Mouse (Mus musculus): ENCODE data around the gene Sned1. TPM values are rescaled to one million over a fixed set of nuclear protein-coding genes. Genes with fewer than 3 reads are reported as not detected.
"Not testable (repeated sequence)": the region's sequence is repeated elsewhere in the genome, so short reads cannot be mapped to it uniquely, and the experiment has no call there.

The Sned1 gene
- polyA plus RNA-seq, 1 experiment from 2014 or later: 3.7 TPM

DNA sequence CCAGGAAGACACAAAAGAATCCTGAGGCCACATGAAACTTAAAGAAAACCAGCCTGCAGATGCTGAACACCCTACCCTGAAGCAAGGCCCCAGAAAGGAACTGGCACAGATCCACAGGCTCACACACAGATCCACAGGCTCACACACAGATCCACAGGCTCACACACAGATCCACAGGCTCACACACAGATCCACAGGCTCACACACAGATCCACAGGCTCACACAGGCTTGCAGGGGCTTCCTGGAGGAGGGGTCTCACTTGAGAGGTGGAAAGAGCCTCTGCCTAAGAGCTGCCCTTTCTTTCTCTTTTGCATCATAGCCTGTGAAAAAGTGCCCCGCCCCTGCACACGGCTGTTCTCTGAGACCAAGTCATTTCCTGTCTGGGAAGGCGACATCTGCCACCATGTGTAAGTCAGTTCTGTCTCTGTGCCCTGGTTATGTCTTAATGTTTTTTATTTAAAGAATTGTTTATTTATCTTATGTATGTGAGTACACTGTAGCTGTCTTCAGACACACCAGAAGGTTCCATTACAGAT lies 54.1 kb downstream of the Sned1 start:
- no peak overlapping the region for H3K4me3 ChIP-seq
- WGBS: 72% methylated on average over 3 of the region's 3 CpGs
- no peaks in the 10 kb centered on the region for H3K4me1 ChIP-seq
- H3K36me3 ChIP-seq: no peaks in the 10 kb centered on the region
- ATAC-seq (replicated peaks): no peak
- H3K27ac ChIP-seq (replicated peaks): no peak overlapping the region
- H3K4me2 ChIP-seq (replicated peaks): no peak overlapping the region
- H3K9me3 ChIP-seq: no peaks in the 10 kb centered on the region
- no peaks in the 10 kb centered on the region for H3K27me3 ChIP-seq
- no peak overlapping the region for H3K9ac ChIP-seq (replicated peaks)

DNA sequence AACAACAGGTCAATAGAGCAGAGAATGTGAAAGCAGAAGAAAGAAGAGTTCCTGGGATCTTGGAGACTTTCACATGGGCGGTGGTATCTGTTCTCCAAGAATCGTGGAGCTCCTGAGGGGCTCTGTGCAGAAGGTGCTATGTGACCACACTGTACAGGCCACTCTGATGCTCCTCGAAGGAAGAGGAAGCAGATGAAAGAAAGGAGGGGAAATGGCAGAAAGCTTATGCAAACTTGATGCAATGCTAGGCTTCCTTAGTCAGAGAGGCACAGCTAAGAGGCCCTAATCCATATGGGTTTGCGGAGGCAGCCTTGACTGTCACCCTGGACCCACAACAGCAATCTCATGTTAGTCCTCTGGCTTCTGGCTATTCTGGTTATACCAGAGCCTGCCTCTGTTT lies 55.3 kb downstream of the Sned1 start:
- H3K27me3 ChIP-seq: no peaks in the 10 kb centered on the region
- no peak overlapping the region for H3K9ac ChIP-seq (replicated peaks)
- H3K4me3 ChIP-seq: no peak overlapping the region
- H3K4me2 ChIP-seq (replicated peaks): no peak overlapping the region
- no peak overlapping the region for H3K27ac ChIP-seq (replicated peaks)
- no peaks in the 10 kb centered on the region for H3K9me3 ChIP-seq
- WGBS: 83% methylated on average over 4 of the region's 4 CpGs
- no peak for ATAC-seq (replicated peaks)
- no peaks in the 10 kb centered on the region for H3K4me1 ChIP-seq
- 0 out of 2 replicates have a peak, but pooled peaks cover 1% of the 10 kb centered on the region for H3K36me3 ChIP-seq

DNA sequence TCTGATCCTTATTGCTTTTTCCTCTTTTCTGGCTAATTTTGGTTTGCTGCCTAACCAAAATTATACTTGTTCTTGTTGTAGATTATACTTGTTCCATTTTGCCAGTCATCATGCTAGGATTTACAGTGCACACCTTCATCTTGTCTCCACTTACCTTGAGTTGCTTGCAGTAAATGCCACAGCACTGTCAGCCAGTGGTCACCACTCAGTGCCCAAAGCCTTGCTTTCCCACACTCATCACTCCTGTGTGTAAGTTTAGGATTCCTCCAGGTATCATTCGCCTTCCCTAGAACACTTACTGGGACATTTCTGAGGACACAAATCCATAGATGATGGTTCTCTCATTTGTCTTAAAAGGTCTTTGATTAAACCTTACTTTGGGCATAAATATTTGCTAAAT lies 56.0 kb downstream of the Sned1 start:
- WGBS: 91% methylated on average over 1 of the region's 1 CpGs
- peaks cover 7% of the 10 kb centered on the region for H3K36me3 ChIP-seq
- no peaks in the 10 kb centered on the region for H3K9me3 ChIP-seq
- H3K4me3 ChIP-seq: no peak overlapping the region
- H3K9ac ChIP-seq (replicated peaks): no peak overlapping the region
- no peaks in the 10 kb centered on the region for H3K27me3 ChIP-seq
- no peak overlapping the region for H3K4me2 ChIP-seq (replicated peaks)
- ATAC-seq (replicated peaks): no peak
- no peaks in the 10 kb centered on the region for H3K4me1 ChIP-seq
- H3K27ac ChIP-seq (replicated peaks): no peak overlapping the region

DNA sequence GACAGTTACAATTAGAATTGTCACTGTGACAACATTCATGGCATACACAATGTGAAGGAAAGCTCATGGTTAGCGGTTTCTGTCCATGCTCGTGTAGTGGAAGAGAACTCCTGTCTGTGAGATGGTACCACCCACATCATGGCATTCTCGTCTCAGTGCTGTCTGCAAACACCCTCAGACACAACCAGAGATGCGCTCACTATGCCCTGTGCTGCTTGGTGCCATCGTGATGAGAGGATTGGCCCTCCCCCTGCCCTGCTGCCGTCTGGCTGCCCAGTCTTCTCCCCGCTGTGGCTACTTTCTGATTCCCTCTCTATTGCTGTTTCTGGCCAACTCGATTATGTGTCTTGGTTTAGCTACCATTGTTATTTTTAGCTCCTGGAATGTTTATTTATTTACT lies 56.4 kb downstream of the Sned1 start:
- H3K36me3 ChIP-seq: peaks cover 12% of the 10 kb centered on the region
- no peaks in the 10 kb centered on the region for H3K27me3 ChIP-seq
- H3K4me2 ChIP-seq (replicated peaks): no peak overlapping the region
- H3K27ac ChIP-seq (replicated peaks): no peak overlapping the region
- H3K4me3 ChIP-seq: no peak overlapping the region
- WGBS: 79% methylated on average over 8 of the region's 8 CpGs
- H3K9me3 ChIP-seq: no peaks in the 10 kb centered on the region
- ATAC-seq (replicated peaks): no peak
- H3K4me1 ChIP-seq: no peaks in the 10 kb centered on the region
- no peak overlapping the region for H3K9ac ChIP-seq (replicated peaks)

DNA sequence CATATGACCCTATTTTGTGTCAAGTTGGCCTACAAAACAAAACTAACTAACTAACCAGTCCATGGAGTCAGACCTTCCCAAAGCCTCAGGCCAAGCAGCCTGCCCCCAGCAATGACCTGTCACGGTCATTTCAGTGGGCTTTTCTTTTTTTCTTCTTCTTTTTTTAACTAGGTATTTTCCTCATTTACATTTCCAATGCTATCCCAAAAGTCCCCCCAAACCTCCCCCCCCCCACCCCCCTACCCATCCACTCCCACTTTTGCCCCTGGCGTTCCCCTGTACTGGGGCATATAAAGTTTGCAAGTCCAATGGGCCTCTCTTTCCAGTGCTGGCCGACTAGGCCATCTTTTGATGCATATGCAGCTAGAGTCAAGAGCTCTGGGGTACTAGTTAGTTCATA lies 58.9 kb downstream of the Sned1 start:
- not testable (repeated sequence) for H3K9ac ChIP-seq (replicated peaks); H3K27ac ChIP-seq (replicated peaks); H3K9me3 ChIP-seq; H3K4me1 ChIP-seq; H3K4me2 ChIP-seq (replicated peaks); H3K27me3 ChIP-seq; H3K4me3 ChIP-seq
- 0 out of 2 replicates have a peak, but pooled peaks have one; percentile 13 for ATAC-seq (replicated peaks)
- WGBS: 80% methylated on average over 3 of the region's 3 CpGs
- peaks cover 26% of the 10 kb centered on the region for H3K36me3 ChIP-seq

DNA sequence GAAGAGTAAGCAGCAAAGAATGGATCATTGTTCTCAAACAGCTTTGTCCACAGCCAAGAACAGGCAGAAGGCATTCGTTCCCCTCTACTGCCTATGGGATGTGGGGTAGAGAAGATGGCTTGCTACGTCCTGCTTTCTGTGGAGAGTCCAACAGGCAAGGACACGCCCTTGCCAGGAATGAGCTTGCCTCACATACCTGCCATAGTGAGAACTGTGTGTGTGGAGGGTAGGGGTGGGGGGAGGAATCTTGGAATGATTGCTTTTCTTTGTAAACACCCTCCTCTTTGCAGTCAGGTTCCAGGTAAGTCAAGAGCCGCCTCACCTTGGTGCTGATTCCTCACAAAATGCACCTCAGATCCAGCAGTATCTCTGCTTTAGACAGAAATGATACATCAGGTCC lies 64.2 kb downstream of the Sned1 start:
- no peak overlapping the region for H3K4me3 ChIP-seq
- H3K9ac ChIP-seq (replicated peaks): no peak overlapping the region
- H3K27ac ChIP-seq (replicated peaks): no peak overlapping the region
- H3K4me2 ChIP-seq (replicated peaks): no peak overlapping the region
- peaks cover 64% of the 10 kb centered on the region for H3K36me3 ChIP-seq
- 92% methylated on average over 4 of the region's 4 CpGs for WGBS
- H3K9me3 ChIP-seq: no peaks in the 10 kb centered on the region
- H3K27me3 ChIP-seq: no peaks in the 10 kb centered on the region
- no peak for ATAC-seq (replicated peaks)
- H3K4me1 ChIP-seq: peaks cover 11% of the 10 kb centered on the region

DNA sequence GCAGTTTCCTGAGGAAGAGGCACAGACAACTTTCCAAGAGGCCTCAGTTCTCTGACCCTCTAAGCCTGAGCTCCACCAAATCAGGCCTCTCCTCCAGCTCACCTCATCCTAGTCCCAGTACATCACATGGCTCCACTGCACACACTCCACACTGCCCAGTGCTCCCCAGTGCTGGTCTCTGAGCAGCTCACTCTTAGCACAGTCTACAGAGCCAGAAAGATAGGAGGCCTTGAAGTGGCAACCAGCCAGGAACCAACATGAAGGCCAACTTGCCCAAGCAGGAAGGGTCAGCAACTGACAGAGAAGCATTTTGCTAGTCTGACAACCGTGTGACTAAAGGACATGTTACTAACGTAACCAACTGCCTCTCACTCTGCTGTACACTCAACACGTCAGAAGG lies 64.9 kb downstream of the Sned1 start:
- H3K27me3 ChIP-seq: no peaks in the 10 kb centered on the region
- peaks cover 64% of the 10 kb centered on the region for H3K36me3 ChIP-seq
- WGBS: 81% methylated on average over 3 of the region's 3 CpGs
- H3K4me1 ChIP-seq: peaks cover 17% of the 10 kb centered on the region
- no peak overlapping the region for H3K9ac ChIP-seq (replicated peaks)
- H3K4me2 ChIP-seq (replicated peaks): no peak overlapping the region
- H3K9me3 ChIP-seq: no peaks in the 10 kb centered on the region
- no peak overlapping the region for H3K4me3 ChIP-seq
- no peak overlapping the region for H3K27ac ChIP-seq (replicated peaks)
- ATAC-seq (replicated peaks): no peak

DNA sequence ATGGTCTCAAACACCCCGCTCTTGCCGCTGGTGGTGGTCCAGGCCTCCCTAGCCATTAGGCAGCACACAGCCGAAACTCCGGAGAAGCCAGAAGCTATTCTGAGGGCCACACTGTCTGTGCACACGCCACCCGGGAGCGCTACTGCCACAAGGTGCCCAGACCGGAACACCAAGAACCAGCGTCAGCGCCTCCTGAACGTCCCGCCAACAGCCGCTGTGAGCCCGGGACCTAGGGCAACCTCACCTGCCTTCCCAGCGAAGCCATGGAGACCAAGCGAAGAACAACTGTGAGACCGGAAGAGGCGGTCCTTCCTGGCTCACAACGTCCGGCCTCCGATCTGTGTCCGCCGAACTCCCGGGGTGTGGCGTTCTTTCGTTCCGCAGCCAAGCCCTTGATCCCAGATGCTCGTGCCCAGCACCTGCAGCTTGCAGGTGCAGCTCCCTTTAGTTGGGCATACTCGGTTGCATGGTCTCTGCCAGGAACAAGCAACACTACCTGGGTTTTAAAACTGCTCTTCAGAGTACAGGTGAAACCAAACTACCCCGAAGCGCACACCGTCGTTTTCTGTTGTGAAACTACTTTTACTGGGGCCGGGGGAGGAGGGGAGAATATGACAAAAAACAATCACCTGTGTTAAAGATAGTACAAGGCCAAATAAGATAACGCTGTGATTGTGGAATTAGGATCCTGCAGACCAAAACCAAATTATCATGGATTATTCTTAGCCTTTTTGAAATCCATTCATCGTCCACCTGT lies 70.1 kb downstream of the Sned1 start, which contains the start of gene Mterf4:
Gene Mterf4, minus strand, starts transcription at position 335 of the 757 bp plus-strand sequence.
- Histone ChIP-seq H3K27ac (replicated peaks) (no peak within 1 kb of the TSS; the same call in 1 of the 2 replicates), H3K4me3 (peak within 1 kb of the TSS; percentile 56), H3K9ac (replicated peaks) (peak within 1 kb of the TSS; percentile 72), H3K27me3 (no peaks in the 10 kb centered on the region), H3K4me1 (peaks cover 24% of the 10 kb centered on the region), H3K4me2 (replicated peaks) (peak within 1 kb of the TSS; percentile 74), H3K36me3 (peaks cover 37% of the 10 kb centered on the region), H3K9me3 (no peaks in the 10 kb centered on the region)
- 7% methylated on average over 36 of the region's 36 CpGs for WGBS
- ATAC-seq (replicated peaks): peak; percentile 94

DNA sequence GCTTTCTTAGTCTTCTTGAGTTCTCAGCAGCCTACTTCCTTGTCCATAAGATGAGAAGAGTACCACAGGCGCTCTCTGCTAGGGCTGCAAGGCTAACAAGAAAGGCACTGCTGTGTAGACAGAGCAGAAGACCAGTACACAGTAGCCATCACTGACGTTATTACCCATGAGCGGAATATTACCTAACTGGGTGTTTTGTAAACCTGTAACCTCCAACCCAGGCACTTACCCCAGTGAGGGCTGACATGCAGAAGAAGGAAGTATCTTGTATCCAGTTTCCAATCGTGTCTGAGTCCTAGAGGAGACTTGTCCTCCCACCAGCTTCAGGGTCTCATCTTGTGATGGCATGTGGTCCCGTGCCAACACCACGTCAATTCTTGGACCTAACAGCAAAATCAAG lies 88.3 kb downstream of the Sned1 start:
- Histone ChIP-seq H3K27me3 (no peaks in the 10 kb centered on the region), H3K9me3 (no peaks in the 10 kb centered on the region), H3K4me1 (no peaks in the 10 kb centered on the region), H3K4me2 (replicated peaks) (no peak overlapping the region), H3K4me3 (no peak overlapping the region), H3K9ac (replicated peaks) (no peak overlapping the region), H3K27ac (replicated peaks) (no peak overlapping the region), H3K36me3 (peaks cover 40% of the 10 kb centered on the region)
- no peak for ATAC-seq (replicated peaks)
- WGBS: 92% methylated on average over 6 of the region's 6 CpGs

DNA sequence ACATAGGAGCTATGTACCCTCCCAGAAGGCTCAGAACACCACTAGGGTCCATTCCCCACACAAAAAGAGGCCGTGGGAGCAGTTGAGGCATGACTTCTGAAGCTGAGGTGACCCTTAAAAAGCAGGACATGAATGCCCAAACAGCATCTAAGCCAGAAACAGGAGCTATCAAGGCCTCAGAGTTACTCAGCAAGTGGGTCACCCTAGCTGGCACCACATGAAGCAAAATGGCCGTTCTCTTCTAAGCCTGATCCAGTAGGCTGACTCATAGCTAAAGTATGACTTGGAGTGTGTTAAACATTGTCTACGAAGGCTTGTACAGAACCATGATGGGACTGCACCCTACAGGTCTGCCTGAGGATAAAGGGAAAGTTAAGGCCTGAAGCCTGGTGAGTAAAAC lies 90.8 kb downstream of the Sned1 start:
- peaks cover 22% of the 10 kb centered on the region for H3K36me3 ChIP-seq
- WGBS: 89% methylated on average over 3 of the region's 3 CpGs

DNA sequence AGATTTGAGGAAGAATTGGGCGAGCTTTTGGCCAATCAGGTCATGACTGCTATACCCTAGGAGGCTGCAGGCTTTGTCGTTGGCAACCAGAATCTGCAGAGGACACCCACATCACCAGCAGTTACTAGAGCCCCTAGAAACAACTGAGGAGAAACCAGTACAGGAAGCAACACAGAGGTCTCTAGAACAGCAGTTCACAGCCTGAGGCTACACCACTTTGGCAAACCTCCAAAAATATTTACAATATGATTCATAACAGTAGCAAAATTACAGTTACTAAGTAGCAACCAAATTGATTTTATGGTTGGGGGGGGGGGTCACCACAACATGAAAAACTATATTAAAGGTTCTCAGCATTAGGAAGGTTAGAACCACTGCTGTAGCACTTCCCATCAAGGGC lies 99.0 kb downstream of the Sned1 start:
- Histone ChIP-seq H3K4me1 (no peaks in the 10 kb centered on the region), H3K9me3 (no peaks in the 10 kb centered on the region), H3K9ac (replicated peaks) (no peak overlapping the region), H3K4me3 (no peak overlapping the region), H3K27ac (replicated peaks) (no peak overlapping the region), H3K36me3 (0 out of 2 replicates have a peak, but pooled peaks cover 3% of the 10 kb centered on the region), H3K27me3 (no peaks in the 10 kb centered on the region), H3K4me2 (replicated peaks) (no peak overlapping the region)
- 85% methylated on average over 2 of the region's 2 CpGs for WGBS
- no peak for ATAC-seq (replicated peaks)

More for the DNA sequence above, 90.8 kb downstream of the Sned1 start:
- Histone ChIP-seq H3K27ac (replicated peaks) (no peak overlapping the region), H3K4me3 (no peak overlapping the region), H3K9ac (replicated peaks) (no peak overlapping the region), H3K4me1 (no peaks in the 10 kb centered on the region), H3K4me2 (replicated peaks) (no peak overlapping the region), H3K27me3 (no peaks in the 10 kb centered on the region), H3K9me3 (no peaks in the 10 kb centered on the region)
- ATAC-seq (replicated peaks): no peak

DNA sequence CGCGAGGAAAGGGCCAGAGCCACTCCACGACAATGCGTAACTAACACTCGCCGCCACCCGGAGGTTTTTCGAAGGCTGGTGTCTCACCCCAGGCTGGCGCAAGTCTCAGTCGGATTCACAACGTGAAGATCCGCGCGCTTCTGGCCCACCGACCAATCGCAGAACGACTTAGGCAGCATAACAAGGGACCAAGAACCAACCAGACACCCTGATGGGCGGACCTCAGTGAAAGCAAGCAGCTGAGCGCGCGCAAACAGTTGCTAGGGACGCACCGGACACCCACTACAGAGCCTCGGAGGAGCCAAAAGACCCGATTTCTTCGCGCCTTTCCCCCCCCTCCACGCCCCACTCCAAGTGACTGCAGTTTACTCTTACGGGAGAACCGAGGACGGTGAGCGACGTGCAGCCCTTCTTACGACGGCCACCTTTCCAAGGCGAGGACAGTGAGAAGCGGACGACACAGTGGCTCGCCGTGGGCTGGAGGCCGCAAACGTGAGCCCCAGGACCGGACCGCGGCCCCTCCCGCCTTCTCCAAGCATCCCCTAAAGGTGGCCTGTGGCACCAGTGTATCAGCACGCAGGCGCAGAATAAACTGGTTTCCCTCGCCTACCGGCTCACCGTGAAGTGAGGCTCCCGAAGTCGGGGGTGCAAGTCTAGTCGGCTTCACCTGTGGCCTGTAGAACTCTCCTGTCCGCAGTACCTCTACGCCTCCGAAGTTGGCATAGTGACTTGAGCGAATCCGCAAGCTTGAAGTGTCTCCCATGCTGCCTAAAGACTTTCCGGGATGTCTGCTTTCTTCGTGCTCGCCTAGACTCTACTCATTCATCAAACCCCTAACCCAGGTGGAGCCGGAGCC lies 107.2 kb downstream of the Sned1 start, which contains the start of the genes Ppp1r7 and Pask:
Gene Ppp1r7, plus strand, starts transcription at position 207 of the 856 bp plus-strand sequence.
Gene Pask, minus strand, starts transcription at position 835 of the 856 bp plus-strand sequence.
- Histone ChIP-seq H3K27me3 (no peaks in the 10 kb centered on the region), H3K4me2 (replicated peaks) (peak within 1 kb of the TSS; percentile 96), H3K27ac (replicated peaks) (peak within 1 kb of the TSS; percentile 62), H3K4me1 (peaks cover 27% of the 10 kb centered on the region), H3K36me3 (peaks cover 11% of the 10 kb centered on the region; the same call in 1 of the 2 replicates), H3K9me3 (no peaks in the 10 kb centered on the region), H3K4me3 (peak within 1 kb of the TSS; percentile 97), H3K9ac (replicated peaks) (peak within 1 kb of the TSS; percentile 91)
- WGBS: under 1% methylated on average over 63 of the region's 63 CpGs
- ATAC-seq (replicated peaks): peak; percentile 95
